Mouse (Mus musculus): Measurements from ENCODE around the gene Gm20538.
A peak's percentile ranks its signal among the peaks of the same experiment; 100 is the strongest.

The Gm20538 gene

DNA sequence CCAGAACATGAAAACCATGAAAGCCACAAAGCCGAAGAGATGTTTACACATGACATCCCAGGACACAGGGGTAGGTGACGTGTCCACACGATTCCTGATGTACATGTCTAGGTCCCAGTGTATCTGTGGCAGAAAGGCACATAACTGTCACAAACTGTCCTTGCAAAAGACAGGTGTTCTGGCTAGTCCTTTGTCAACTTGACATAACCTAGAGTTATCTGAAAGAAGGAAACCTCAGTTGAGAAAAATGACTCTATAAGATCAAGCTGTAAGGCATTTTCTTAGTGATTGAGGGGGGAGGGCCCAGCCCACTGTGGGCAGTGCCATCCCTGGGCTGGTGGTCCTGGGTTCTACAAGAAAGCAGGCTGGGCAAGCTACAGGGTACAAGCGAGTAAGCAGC is at the start of gene Gm20538:
TSS of gene Gm20538 (minus strand) at position 101 of the 400 bp plus-strand sequence.
- DNase-seq (ENCODE audit: low spot score in 2 of 2), result no peak

DNA sequence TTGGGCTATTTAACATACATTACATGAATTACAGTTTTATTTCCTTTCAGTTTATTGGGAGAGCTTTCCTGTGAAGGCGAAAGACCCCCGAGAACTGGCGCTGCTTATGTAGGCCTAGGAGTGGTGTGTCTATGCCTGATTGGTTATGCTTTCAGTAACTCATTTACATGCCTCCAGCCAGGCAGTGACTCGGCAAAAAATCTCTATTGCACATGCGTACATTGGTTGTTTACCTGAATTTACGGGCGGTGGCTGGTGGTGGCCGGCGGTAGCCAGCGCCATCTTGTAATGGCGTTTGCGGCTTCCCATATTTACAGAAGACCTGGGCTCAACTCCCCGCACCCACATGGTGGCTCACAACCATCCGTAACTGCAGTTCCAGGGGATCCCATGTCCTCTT is 41.5 kb upstream of the Gm20538 start:
- DNase-seq (ENCODE audit: low spot score in 2 of 2), result no peak

DNA sequence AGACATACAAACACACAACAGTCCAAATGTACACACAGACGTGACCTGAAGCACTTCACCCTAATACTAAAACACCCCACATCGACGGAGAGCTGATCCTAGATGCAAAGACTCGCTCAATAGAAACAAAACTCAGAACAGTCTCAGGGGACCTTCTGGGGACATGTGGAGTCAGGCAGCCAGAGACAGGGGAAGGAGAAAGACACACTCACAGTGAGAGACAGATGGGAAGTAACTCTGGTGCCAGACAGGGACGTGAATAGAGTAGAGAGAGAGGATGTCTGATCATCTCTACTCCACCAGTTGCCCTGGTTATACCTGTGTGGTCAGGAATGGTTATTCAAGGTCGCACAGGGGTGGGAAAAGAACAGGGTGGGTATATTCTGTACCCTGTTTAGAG is 39.0 kb upstream of the Gm20538 start:
- no peak for DNase-seq (ENCODE audit: low spot score in 2 of 2)

DNA sequence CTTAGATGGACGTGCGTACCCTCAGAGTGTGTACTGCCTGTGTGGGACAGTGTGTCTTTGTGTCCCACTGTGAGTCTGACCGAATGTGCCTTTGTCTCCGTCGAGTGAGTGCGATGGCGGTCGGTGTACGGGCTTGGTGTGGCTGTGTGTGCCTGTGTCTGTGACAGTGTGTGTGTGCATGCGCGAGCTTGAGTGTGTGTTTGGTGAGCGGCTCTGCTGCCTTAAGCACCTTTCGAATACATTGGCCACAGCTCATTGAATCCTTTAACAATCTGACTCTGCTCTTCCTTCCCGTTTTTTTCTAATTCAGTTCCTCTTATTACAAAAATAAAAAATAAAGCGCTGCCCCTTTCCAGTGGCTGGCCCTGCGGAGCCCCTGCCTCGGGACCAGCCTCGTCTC is 38.4 kb upstream of the Gm20538 start:
- no peak for DNase-seq (ENCODE audit: low spot score in 2 of 2)

DNA sequence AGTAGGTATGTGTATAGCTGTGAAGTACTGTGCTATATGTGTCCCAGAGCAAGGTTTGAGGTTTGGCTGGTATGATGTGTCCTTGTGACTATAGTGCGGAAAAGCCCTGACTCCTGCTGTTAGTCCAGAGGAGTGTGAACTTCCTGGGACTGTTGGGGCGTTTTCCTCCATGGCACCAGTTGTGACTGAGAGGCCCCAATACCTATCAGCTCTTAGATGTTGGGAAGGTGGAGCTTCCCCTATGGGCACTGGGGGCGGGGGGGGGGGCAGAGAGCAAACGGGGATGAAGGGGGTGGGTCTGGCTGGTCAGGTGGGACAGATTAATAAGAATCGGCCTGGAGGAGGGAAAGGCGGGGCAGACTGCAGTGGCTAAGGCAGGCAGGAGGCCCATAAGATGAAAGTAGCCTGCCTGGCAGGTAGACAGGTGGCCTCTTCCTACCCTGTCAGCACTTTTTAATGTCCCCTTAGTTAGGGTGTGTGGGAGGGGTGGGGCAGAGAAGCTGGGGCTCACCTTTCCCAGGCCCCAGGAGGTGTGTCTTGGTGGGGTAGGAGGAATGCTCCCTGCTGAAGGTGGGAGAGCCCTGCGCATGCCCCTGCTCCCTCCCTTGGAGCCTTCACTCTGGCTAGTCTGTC is 37.1 kb upstream of the Gm20538 start:
- no peak for DNase-seq (ENCODE audit: low spot score in 2 of 2)

DNA sequence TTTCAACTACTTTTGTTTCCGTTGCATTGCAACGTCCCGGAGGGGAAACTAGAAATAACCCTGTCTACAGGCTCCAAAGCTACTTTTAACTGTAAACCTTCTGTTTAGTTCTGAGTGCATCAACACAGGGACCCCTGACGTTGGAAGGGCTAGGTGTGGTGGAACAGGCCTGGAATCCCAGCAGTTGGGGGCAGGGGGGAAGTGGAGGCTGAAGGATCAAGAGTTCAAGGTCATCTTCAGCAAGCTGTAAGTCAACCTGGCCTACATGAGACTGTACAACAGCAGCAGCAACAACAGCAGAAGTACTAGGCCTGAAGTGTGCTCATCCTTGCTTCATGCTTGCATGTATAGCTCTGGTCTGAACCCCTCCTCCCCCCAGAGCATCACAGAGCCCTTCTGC is 35.4 kb upstream of the Gm20538 start:
- DNase-seq (ENCODE audit: low spot score in 2 of 2), result no peak

DNA sequence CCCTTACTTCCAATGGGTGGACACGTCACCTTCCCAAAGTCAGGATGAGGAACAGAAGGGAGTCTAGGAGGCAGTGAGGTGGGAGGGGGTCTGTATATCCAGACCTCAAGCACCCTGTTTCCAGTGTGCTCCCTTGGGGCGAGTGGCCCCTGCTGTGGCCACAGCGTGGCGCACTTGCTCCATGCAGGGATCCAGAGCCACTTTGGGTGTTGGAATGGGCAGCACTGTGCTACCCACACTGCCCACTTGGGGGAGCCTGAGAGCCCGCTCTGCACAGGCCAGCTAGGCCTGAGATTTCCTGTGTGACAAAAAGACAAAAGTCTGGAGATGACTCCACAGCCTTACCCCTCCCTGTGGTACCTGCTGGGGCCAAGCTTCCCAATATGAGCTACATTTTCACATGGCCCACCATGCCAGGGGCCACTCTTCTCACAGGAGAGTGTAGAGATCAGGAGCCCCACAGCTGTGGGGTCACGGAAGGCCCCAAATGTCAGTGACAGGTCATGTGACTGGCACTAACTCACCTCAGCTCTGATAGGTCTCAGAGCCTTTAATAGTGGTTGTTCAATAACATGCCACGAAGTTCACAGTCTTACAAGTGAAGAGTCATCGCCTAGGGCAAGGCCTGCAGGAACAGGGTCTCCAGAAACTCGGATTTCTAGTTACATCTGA is 30.1 kb upstream of the Gm20538 start:
- DNase-seq (ENCODE audit: low spot score in 2 of 2), result peak; percentile 61 to 95

DNA sequence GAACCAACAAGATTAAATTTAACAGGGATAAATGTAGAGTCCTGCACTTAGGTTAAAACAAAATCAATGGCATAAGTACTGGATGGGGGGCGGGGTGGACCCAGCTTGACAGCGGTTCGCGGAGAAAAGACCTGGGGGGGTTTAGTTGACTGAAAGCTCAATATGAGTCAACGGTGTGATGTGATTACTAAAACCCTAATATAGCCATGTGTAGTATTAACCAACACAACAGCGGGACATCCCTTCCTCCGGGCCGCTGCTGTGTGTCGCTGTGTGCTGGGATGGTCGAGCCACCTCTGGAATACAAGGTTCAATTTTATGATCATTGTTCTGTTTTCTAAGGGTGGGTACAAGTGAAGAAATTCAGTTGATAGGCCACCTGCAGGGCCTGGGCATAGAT is 29.5 kb upstream of the Gm20538 start:
- no peak for DNase-seq (ENCODE audit: low spot score in 2 of 2)

DNA sequence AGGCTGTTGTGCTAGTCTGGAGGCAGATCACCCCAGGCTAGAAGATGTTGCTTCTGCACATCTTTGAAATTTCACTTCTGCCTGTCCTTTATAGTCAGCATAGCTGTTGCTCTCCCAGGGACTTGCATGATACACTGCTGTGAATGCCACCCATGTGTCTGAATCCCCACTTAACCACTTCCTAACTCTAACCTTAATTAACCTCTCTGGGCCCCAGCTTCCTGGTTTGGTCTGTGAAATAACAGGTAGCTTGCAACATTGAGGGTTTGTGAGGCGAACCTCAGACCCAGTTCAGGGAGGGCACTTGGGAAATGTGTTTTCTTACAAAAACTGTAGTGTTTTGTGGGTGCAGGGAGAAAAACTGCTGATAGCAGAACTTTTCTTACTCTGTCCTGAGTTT is 25.4 kb upstream of the Gm20538 start:
- no peak for DNase-seq (ENCODE audit: low spot score in 2 of 2)

DNA sequence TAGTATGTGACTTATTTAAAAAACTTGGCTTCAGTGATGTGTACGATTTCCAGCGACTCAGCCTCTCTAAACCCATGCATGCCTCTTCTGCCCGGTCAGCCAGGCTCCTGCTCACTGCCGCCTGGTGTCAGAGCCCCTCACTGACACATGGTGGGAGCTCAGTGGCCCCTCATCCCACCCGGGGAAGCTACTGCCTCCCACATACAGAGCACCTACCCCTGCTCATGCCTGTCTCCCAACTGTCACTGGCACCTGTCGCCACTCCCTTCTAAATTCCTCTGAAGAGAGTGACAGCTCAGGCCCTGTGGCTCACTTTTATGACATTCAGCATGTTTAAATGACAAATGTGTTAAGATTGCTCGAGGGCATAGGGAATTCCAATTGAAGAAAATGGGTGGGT is 23.6 kb upstream of the Gm20538 start:
- DNase-seq (ENCODE audit: low spot score in 2 of 2), result no peak

DNA sequence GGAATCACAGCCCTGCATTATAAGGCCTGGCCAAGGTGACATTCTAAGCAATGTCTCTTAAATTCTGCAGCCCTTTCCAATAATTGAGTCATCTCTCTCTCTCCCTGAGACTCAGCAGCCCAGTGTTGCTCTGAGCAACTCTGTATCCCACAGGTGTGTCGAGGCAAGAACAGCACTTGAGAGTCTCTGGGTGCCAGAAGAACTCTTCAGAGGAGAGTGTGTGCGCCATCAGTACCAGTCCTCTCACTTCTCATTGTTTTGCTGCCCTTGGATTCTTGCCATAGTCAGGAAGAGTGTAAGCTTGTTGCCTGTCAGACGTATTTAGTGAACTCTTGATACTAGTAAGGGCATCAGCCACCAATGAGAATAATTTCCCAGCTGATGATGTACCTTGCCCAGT is 15.1 kb upstream of the Gm20538 start:
- no peak for DNase-seq (ENCODE audit: low spot score in 2 of 2)

DNA sequence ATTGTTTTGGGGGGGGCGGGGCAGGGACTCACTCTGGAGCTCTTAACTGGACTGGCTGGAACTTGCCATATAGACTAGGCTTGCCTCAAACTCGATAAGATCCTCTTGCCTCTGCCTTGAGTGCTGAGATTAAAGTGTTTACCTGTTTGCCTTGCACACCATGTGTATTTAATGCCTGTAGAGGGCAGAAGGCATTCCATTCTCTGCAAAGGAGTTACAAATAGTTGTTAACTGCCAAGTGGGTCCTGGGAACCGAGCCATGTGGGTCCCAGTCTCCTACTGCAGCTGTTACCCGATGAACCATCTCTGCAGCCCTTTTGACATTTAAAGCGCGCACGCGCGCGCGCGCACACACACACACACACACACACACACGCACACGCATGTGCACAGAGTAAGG is 11.4 kb upstream of the Gm20538 start:
- DNase-seq (ENCODE audit: low spot score in 2 of 2), result no peak

DNA sequence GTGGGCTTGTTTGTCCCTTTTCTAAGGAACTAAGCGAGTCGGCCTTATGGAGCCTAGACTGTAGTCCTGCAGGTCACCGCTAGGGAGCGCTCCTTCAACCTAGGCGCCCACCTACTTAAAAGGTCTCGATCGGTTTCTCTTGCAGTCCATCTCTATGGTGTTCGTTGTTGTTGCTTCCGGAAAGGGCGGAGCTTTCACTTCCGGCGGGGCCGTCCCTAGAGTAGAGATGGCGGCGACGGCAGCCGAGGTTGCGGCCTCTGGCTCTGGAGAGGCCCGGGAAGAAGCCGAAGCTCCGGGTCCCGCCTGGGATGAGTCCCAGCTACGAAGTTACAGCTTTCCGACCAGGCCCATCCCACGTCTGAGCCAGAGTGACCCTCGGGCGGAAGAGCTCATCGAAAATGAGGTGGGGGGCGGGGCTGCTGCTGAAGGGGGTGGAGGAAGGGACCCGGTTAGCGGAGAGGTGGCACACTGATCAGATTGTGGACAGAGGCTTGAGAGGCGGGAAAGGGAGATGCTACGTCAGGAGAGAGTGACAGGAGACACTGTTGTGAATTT is 10.1 kb upstream of the Gm20538 start, which contains the start of gene Hif1an:
TSS of gene Hif1an (plus strand) at position 199 of the 555 bp plus-strand sequence.
- DNase-seq (ENCODE audit: low spot score in 2 of 2), result peak; percentile 90 to 98

DNA sequence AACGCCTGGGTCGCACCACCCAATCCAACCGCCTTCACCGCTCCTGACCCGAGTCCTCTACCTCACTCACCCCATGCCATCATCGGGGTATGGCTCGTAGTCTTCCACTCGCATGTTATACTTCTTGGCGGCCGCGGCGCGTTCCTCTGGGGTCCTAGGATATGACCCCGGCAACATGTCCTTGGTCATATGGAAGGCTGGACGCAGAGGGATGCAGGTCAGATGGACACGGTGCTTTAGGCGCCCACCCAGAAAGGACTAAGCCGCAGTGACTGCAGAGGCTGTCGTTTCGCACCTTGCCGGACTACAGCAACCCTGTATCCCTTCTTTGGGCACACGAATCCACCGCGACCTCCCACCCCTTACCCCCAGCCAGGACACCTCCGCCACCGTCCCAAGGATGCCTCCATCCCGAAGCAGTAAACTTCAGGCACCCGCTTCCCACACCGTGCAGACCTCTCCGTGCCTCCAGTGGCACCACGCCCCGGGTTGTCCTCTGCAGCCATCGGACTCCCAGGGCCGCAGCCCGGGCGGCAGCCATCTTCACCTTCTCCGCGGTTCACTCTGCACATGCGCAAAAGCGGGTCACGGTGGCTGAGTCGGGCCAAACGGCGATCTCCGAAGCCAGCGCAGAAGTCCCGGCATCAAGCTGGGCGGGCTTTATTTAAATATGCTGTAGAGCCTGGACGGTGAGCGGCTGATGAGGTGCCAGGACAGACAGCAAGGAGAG is 2.4 kb upstream of the Gm20538 start, which contains the start of gene Ndufb8:
TSS of gene Ndufb8 (minus strand) at position 580 of the 730 bp plus-strand sequence.
- DNase-seq (ENCODE audit: low spot score in 2 of 2), result peak; percentile 56 to 94

DNA sequence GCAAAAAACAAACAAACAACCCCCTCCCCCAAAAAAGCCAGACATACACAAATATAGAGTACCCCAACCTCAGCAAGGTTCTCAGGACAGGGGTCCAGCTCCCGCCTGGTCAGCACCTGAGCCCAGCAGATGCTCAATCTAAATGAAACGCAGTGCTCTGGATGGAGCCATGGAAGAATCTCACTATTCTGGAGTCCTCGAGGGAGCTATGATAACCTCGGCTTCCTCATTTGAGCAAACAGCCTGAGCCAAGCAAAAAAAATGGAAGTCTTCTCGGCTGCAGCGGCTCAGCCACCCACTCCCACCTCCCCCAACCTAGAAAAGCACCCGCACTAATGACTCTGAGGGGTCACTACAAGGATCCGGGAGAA is 1.8 kb upstream of the Gm20538 start:
- no peak for DNase-seq (ENCODE audit: low spot score in 2 of 2)

DNA sequence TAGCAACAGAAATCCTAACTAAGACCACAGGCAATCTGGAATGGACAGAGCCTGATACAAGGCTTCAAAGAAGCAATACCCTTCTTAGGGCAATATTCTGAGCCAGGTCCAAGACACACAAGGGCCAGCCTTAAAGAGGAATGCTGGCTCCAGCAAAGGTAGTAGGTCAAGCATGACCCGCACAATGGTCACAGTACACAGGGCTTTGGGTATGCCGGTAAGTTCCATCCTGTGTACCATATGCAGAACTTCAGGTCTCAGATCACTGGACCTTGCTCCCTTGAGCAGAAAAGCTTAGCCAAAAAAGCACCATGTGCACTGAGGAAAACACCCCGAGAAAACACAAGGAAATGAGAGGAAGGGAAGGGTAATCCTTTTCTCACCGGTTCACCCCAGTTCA is 655 bp upstream of the Gm20538 start:
- DNase-seq (ENCODE audit: low spot score in 2 of 2), result no peak

DNA sequence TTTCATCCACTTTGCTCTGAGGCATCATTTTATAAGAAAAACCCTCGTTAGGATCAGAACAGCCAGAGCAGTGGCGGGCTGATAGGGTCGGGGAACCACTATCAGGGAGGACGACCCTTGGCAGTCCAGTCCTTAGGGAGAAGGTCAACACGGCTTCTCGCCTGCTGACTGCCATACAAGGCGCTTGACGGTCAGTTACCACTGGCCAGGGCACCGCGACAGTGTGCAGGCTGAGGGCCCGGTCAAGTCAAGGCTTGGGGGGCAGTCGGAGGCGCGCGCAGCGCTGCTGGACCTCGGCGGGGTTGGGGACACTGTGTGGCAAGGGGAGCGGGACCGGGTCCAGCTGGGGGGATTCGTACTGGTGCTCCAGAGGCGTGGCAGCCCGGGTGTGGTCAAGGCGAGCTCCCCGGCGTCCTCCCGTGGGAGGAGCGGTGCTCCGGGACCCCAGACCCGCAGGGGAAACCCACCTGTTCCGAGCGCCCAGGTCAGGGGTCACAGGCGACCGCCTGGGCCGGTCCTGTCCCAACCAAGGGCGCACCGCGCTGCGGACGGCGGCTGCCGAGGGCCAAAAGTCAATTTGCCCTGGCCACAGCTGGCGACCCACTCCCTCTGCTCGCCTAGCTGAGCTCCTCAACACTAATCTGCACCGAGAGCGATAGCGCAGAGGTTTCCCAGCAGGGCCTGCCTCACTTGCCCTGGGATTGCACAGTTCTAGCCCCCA is 7.2 kb downstream of the Gm20538 start, which contains the start of gene Sec31b:
TSS of gene Sec31b (minus strand) at position 544 of the 721 bp plus-strand sequence.
- DNase-seq (ENCODE audit: low spot score in 2 of 2), result no peak

DNA sequence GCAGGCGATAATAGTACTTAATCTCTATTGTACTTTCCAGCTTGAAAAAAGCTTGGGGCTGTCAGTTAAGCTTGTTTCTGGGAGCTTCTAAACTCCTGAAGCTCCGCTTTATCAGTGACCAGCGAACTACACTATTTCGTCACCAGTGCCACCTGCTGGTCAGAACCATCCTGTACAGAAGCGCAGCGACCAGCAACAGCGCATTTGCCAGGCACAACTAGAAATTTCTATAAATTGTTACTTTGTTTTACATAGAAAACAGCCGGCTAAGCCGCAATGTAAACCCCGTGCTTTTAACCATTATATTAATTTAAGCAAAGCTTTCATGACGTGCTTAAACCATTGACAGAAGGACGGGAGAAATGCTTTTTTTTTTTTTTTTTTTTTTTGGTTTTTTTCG is 7.9 kb downstream of the Gm20538 start:
- peak in 1 of 2 experiments; percentile 72 for DNase-seq (ENCODE audit: low spot score in 2 of 2)

DNA sequence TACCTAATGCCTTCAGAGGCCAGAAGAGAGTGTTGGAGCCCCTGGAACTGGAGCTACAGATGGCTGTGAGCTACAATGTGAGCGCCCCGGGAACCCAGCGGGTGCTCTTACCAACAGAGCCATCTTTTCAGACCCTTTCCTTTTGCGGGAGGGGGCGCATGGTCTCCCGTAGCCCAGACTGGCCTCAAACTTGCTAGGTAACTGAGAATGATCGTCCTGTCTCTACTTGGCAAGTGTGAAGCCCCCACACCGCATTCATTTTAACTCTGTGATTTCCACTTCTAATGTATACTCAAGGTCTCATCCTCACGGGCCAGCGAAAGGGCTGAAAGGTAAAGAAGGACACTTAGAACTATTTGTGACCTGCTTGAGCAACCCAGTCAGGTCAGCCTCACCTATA is 8.3 kb downstream of the Gm20538 start:
- no peak for DNase-seq (ENCODE audit: low spot score in 2 of 2)

DNA sequence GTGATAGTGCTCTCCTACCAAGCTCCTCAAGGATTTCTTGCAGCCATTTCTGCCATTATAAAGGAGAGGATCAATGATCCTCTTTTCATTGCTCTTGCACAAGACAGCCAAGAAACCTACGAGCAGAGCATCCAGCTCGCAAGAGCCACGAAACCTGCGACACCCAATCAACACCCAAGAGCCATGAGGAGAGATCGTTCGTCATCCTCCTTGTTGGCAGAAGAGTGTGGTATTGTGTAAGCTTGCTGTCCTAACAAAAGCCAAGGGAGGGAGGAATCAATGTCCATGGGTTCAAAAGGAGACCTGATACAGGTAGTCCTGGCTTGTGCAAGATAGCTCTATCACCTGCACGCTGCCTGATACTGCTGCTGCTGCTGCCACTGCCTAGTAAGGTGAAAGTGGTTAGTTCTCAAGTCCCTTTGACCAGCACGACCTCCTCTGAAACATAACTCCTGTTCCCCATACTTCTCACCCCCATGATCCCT is 9.9 kb downstream of the Gm20538 start:
- no peak for DNase-seq (ENCODE audit: low spot score in 2 of 2)

DNA sequence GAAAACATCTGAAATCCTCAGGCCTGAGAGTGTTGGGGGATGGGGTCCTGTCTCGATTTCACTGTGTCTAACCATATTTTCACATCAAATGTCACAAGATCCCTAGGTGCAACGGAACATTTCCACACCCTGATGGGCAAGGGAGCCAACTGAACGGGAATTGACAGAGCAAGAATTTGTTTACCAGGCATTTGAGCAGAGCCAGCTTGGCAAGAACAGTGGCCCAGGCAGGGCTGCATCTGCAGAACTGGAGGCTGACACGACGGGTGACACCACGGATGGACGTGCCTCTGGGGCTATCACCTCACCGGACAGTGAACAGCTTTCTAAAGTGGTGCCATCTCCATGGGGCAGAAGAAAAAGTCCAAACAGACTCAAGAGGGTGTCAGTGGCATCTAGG is 15.2 kb downstream of the Gm20538 start:
- DNase-seq (ENCODE audit: low spot score in 2 of 2), result no peak

DNA sequence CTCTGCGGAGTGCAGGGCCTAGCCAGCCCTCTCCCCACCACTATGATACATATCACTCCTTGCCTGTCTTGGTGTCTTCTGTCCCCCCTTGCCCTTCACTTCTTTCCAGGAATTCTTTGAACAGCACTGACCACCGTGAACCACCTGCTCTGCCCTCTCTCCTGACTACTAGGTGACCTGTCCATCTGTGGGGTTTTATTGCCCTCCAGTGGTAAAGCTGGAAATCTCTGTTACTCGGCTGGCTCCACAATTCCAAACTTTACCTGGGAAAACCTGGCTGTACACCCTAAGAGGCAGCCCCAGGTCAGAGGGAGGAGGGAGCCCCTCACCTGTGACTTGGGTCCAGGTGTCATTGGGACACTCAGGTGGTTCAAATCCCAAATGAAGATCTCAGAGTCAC is 17.3 kb downstream of the Gm20538 start:
- no peak for DNase-seq (ENCODE audit: low spot score in 2 of 2)
